Mouse (Mus musculus) erythroid progenitor cell, adult 5-6 weeks (primary cell): ENCODE measurements around the gene Scn2a. TPM values are rescaled to one million over a fixed set of nuclear protein-coding genes. Genes with fewer than 3 reads are reported as not detected.

Experiments used
- ATAC-seq: replicated peaks from 2 replicates; pipeline ENCODE4 v1.8.0; 2016; ENCODE audit warnings: moderate number of reproducible peaks, mild to moderate bottlenecking, moderate TSS enrichment, inconsistent platforms; ENCODE audit not compliant: poor library complexity, low FRiP score, severe bottlenecking
- total RNA-seq, 2 experiments: library from RNA; stranded (forward) in 1 of 2; stranded (reverse) in 1 of 2; fragments of 150-400 nt in 1 of 2; fragments of 186-747, 209-891 nt in 1 of 2; gene quantifications; 2 replicates each; pipeline versions ENCODE4 v1.2.3 to v1.2.4; 2015 to 2017; ENCODE audit warnings: low replicate concordance in 2 of 2

Gene Scn2a
- total RNA-seq (2015; ENCODE audit: low replicate concordance) (not detected in 2 replicates), total RNA-seq (2017; ENCODE audit: low replicate concordance) (not detected in 2 replicates)

DNA sequence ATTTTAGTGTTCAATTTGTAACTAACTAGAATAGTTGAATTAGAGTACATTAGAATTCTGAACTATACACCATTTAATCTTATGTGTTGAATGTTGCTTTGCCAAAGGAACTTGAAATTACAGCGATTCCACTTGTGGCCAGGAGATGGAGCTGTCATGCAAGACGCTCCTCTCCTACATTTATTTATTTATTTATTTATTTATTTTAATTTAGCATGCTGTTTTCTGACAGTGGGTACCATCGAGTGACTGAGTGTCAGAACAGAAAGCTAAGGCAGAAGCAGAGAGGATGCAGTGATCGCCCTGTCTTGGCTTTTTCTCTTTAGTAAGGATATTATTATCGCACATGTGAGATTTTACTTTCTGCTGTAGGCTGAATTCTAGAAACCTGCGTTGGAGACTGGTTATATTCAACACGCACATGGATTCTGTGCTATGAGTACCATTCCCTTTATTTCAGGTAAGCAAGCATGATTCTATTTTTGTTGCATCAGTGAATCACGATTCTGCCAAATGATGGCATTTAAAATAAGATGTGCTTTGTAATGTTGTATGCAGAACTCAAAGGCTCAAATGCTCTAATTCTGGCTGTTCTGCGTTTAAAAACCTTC, at the start of gene Scn2a:
Gene Scn2a (plus strand): TSS at position 216 of the 611 bp plus-strand sequence.
- ATAC-seq = no peak

DNA sequence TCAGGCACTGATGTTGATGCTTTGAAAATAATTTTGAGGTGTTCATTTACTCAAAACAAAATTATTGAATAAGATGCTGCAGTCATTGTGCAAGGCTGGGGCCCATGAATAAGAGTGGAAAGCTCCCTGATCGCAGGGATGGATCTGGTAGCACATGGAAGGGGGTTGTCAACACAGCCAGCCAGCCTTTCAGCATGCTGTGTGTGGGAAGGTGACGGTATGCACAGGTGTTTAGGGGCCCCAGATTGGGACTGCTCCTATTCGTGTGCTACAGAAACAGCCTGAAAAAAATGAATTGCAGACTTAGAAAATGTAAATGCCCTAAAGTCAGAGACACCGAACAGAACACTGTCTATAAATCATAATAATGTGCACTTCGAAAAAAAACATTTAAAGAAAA, 32.9 kb upstream of the Scn2a start:
- no peak for ATAC-seq

- no peak for ATAC-seq
Measured at GRCm38 (mm10) chr2:65607813-65608212, 12.8 kb upstream of the Scn2a start.

GRCm38 (mm10) chr2:65611887-65612286, 8.7 kb upstream of the Scn2a start:
- no peak for ATAC-seq

DNA sequence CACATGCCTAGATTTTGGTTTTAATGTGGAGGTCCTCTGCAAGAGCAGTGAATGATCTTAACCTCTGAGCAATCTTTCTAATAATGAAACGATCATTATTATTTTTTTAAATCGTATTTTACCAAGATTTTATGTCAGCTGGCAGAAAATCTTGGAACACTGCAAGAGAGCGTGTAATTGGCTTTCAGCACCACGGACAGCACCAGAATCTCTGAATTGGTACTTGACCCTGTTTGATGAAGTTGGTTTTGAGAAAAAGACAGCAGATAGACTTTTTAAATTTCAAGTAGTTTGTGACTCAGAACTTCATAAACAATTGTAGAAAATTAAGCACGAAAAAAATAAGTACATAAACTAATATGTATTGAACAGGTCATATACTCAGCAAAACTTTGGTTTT, 790 bp upstream of the Scn2a start:
- no peak for ATAC-seq

GRCm38 (mm10) chr2:65621254-65621653, 683 bp downstream of the Scn2a start:
- ATAC-seq = no peak

DNA sequence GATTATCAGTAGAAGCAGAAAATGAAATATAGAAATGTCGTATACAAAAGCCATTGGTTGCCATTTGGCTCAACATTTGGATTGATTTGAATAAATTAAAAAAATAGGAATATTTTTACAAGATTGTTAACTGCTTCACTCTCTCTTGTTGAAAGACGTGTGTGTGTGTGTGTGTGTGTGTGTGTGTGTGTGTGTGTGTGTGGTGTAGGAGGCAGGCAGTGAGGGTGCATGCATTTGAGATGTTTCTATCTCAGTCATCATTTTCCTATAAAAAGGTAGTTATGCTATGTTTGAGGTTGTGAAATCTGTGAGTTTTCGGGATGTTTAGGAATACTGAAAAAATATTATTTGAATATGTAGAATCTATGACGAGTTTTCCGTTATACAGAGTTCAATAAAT, 1.3 kb downstream of the Scn2a start:
- no peak for ATAC-seq

DNA sequence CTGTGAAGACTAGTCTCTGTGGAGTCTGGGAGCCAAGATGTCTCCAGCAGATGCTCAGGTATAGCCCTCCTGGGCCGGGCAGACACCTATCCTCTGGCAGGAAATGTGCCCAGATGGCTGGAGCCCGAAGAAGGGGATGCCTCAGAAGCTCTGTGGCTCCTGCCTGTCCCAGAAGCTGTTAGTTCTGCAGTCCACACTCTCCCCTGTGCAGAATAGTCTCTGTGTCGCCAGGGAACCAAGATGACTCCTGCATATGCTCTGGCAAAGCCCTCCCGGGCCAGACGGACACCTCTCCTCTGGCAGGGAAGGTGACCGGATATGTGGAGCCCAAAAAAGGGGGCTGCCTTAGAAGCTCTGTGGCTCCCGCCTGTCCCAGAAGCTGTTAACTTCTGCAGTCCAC, 32.1 kb downstream of the Scn2a start:
- ATAC-seq = no peak

- no peak for ATAC-seq
Measured at GRCm38 (mm10) chr2:65657031-65657430, 36.5 kb downstream of the Scn2a start.

DNA sequence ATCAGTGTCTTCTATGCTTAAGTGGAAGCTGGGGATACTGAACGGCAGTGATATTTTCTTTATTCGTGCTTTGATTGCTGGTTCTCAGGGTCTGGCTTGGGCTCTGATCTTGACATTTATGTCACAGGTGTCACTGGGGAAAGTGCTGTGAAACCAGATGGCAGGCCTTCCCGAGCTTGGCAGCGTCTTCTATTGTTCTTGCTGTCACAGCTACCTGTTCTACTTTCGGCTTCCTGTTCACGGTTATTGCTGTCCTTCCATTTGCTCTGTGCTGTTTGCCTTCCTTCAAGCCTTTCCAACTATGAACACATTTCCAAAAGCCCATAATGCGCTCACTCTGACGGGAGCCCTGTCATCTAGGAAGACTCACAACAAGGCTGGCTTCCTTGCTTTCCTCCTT, 37.9 kb downstream of the Scn2a start:
- no peak for ATAC-seq

GRCm38 (mm10) chr2:65663892-65664291, 43.3 kb downstream of the Scn2a start:
- ATAC-seq = no peak

DNA sequence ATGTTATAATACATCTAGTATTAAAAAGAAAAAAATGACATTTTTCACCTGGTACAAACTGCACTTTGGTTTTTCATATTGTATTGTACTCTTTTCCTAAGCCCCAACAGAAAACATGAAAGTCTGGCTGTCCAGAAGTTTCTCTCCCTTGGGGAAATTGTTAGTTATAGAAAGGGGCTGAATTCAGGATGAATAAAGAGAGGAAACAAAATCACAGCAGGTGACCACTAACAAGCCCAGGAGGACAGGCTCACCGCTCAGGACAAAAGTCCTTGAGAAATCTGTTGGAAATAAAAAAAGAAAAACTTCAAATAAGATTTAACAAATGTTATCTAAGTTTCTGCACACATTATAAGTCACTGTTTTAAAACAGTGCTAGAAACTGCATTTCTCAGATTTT, 43.9 kb downstream of the Scn2a start:
- ATAC-seq = no peak

- ATAC-seq = no peak
Measured at GRCm38 (mm10) chr2:65665180-65665579, 44.6 kb downstream of the Scn2a start.

DNA sequence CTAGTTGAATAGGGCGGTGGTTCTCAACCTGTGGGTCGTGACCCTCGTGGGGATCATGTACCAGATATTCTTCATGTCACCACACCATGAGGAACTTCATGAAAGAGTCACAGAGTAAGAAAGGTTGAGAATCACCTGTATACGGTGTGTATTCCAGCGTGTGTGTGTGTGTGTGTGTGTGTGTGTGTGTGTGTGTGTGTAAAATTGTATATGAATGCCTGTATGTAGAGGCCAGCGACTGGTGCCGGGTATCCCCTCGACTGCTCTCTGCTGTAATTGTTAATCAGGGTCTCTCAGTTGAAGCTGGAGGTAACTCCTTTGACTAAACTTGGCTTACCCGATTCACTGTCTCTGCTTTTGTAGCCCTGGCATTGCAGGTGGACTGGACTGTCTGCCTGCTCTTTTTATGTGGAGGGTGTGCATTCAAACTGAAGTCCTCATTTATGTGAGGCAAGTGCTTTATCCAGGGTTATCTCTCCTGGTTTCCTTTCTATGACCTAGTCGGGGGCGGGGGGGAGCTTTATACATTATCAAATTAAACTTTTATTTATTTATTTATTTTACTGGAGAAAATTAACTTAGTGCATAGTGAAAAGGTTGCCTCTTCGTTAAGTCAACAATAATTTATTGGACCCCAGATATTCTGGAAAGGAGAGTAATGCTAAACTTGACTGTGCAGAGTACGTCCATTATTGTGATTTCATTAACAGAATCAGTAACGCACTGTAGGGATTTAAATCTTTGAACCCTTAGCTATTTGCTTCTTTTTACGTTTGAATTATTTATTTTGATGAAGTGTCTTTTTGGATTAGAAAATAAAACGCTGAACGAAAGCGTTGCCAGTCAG, 47.2 kb downstream of the Scn2a start:
- no peak for ATAC-seq

DNA sequence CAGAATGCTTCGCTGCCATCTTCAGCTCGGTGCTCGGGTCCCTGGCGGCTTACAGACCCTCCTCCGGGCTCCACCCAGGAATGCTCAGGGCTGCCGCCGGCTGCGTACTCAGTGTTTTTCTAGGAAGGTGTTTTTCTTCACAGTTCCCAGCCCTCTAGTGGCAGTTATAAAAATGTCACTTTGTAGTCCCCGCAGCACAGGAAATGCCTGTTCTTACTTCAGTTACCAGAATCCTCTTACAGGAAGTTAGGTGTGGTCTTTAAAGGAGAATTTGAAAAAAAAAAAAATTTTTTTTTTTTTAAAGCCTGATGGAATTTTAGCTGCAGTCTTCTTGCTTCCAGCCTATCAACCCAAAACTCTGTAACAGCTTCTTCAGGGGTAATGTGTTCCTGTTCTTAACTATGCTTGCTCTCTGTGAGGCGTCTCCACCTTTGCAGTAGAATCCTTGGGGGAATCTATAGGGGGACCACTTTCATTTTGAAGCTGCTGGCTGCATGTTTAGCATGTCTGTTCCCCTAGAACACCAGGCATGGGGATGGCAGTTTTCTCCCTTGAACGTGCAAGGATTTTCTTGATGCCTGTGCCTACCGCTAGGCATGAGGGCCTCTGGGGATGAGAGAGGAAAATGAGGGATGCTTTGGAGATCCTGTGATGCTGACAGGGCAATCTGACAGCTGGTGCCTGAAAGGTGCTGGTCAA, 48.0 kb downstream of the Scn2a start:
- ATAC-seq = no peak

GRCm38 (mm10) chr2:65669561-65669960, 49.0 kb downstream of the Scn2a start:
- no peak for ATAC-seq

DNA sequence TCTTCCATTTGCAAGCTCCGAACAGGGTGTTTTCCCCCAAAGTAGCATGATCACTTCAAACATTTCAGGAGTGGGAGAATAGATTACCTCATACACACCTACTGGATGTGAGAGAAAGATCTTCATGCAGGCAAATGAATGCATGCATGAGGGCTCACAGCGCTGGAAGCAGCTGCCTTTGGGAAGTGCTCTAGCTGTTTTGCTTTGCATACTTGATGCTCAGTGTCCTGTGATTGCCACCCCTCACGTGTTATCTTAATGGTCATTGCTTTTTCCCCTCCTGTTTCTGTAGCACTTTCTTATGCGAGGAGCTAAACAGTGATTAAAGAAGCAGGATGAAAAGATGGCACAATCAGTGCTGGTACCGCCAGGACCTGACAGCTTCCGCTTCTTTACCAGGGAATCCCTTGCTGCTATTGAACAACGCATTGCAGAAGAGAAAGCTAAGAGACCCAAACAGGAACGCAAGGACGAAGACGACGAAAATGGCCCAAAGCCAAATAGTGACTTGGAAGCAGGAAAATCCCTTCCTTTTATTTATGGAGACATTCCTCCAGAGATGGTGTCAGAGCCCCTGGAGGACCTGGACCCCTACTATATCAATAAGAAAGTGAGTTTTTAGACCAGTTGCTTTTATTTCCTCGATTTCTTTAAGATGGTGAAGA, 49.7 kb downstream of the Scn2a start:
- no peak for ATAC-seq

DNA sequence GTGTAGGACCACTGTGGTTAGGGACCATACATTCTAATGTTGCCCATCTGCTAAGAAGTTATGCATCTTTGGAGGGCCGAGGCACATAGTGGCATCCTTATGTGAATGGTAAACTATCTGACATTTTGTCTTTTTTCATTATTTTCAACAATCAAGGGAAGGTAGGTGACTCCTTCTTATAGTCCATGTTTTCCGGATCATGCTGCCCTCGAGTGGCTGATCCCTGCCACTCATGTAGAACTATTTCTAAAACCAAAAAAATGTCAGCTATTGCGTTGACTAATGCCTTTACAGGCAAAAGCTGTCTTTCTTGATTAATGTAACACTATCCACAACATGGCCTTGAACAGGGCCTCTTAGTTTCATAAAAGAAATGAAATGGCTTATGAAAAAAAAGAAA, 59.0 kb downstream of the Scn2a start:
- no peak for ATAC-seq

DNA sequence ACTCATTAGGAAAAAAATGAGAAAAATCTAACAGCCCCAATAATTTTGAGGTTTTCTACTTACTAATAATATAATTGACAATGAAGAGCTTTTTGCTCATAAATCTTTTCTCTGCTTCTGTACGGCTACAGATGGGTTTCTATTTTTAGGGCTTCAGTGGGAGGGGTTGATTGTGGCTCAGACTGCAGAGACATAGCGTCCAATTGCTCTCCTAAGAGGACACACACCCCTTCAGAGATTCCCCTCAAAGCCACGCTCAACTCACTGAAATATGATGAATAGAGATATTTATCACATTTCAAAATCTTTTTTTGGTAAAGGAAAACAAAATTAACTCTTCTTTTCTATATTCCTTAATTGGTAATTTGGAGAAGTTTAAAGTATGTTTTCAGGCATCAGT, 64.6 kb downstream of the Scn2a start:
- ATAC-seq = no peak

- ATAC-seq = no peak
Measured at GRCm38 (mm10) chr2:65690456-65691184, 70.0 kb downstream of the Scn2a start.
